Mouse (Mus musculus): ENCODE results near the gene Dll4.
A peak's percentile ranks its signal among the peaks of the same experiment; 100 is the strongest.

The Dll4 gene

GRCm38 (mm10) chr2:119312380-119312958 is 13.1 kb upstream of the Dll4 start:
- DNase-seq, result no peak

DNA sequence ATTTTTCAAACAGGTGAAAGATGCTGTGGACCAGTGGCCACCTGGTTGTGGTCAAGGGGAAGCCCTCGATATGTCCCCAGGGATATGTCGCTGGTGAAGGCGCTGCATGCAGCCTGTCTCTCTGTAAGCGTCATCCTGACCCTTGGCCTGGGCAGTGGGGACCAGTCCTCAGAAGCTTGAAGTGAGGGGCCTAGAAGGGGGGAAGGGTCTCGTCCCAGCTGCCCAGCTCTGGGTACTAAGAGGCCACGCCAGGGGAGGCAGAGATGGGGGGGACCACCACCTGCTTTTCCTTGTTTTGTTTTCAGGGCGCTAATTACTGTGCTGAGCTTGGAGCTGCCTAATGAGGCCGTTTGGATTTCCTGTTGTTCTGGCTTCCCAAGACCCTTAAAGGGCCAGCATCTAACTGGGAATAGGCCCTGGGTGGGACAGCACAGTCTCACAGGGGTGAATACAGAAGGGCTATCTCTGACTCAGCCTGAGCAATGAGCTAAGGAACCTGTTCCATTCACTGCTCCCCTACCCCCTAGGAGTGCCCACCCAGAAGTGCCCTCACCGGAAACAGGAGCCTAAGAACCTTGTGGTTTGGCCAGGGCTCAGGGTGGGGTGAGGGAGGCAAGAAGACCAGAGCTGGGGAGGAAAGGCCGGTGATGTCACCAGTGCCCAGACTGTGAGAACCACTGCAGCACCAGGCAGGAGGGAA is 11.7 kb upstream of the Dll4 start:
- DNase-seq, result peak; percentile 33

- peak; percentile 35 for DNase-seq
These were observed 10.8 kb upstream of the Dll4 start for GRCm38 (mm10) chr2:119314742-119315310.

GRCm38 (mm10) chr2:119318043-119318710 is 7.4 kb upstream of the Dll4 start:
- DNase-seq, result peak; percentile 40

DNA sequence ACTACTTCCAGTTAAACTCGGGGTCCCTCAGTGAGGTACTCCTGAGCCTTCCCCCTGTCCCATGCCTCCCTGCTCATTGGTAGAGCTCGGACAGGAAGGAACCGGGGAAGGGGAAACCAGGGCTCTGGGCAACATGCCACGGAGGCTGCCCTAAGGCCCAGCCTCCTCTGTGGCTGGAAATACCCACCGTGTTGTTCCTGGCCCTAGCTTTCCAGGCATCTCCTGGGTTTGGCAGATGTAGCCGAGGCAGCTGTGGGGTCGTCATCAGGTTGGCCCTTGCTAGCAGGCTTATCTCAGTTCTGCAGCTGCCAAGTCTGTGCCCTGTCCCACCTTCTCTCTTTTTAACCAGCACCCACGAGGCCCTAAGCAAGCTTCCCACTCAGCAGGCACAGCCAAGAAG is 5.0 kb upstream of the Dll4 start:
- peak; percentile 71 for DNase-seq

DNA sequence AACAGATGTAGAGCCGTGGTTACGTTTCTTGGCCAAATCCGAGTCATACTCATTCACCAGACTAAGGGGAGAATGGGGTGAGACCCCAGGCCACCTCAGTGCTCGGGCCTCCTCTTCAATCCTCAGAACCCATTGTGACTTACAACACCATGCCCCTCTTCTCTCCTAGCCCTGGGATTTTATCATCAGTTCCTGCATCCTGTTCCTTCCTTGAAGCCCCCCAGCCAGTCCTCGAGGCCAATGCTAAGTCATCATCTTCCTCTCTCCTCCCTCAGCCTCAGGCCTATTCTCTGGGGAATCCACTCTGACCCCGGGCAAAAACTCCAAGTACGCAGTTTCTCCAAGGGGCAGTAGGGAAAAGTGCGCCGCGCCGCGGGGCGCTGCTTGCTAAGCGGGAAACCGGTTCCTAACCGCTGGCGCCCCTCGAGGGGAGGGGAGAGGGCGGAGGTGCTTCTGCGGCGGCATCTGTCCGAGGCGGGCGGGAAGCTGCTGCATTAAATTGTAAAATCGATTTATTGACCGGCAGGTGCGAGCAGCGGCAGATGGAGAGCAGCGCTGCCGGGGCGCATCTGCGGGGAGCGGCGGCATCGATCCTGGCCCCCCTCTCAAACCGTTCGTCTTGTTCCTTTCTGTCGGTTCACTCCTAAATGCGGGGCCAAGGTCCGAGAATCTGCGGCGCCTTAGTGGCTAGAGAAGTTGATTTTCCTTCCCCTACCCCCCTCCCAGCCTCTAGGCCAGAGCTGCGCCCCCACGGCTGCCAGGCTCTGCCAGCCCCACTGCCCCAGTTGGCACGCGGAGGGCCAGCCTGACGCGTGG is 3.6 kb upstream of the Dll4 start:
- DNase-seq, result peak; percentile 53

DNA sequence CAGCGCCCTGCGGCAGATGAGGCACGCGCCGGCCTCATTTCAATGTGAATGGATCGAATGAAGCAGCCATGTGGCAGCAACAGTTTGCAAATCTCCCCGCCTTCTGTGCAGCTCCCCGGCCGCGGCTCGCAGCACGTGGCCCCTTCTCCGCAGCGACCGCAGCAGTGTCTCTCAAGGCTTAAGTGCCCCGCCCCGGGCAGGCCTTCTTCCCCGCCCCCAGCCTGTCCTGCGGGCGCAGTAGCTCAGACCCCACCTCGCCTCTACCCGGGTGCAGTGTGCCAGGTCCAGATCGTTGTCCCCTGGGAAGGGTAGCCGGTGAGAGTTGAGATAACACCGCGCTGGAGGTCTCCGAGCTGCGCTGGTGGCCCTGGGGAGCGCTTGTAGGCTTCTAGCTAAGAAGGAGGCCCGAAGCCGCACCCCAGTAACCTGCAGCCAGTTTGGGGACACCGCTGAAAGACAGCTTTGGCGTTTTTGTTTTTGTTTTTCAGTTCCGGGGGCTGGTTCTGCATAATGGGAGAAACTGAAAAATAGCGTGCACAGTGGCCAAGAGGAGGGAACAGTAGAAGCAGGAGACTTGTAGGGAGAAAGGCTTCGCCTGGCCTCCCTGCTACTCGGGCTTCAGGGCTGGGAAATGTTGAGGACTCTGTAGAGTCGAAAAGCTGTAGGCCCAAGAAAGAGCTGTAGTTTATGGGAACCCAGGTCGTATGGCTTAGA is 2.8 kb upstream of the Dll4 start:
- peak; percentile 61 for DNase-seq

DNA sequence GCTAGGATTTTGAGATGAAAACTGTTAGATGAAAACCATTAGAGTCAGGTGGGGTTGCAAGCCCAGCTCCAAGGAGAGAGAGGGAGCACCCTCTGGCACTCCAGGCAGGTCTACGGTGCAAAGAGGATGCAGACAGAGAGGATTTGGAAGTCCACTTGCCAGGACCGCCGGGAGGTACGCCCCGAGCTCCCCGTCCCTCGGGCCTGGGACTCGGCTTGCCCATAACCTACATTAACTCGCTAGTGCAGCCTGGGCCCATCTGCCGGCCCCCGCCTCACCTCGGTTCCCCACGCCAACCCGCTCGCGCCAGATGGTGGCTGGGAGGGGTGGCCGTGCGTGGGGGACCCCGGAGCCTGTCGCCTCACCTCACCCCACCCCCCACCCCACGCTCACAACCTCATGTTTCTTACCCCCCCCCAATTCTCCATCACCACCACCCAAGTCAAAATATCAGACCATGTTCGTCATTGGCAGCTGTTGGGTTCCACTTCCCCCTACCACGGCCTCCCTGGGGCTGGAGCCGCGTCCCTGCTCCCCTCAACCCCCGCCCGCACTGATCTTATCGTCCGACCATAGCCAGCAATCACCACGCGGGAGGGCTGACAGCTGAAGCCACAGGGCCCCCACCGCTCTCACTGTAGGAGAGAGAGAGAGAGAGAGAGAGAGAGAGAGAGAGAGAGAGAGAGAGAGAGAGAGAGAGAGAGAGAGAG is 1.6 kb upstream of the Dll4 start:
- DNase-seq, result no peak

GRCm38 (mm10) chr2:119324576-119325318 is 837 bp upstream of the Dll4 start:
- peak; percentile 70 for DNase-seq

DNA sequence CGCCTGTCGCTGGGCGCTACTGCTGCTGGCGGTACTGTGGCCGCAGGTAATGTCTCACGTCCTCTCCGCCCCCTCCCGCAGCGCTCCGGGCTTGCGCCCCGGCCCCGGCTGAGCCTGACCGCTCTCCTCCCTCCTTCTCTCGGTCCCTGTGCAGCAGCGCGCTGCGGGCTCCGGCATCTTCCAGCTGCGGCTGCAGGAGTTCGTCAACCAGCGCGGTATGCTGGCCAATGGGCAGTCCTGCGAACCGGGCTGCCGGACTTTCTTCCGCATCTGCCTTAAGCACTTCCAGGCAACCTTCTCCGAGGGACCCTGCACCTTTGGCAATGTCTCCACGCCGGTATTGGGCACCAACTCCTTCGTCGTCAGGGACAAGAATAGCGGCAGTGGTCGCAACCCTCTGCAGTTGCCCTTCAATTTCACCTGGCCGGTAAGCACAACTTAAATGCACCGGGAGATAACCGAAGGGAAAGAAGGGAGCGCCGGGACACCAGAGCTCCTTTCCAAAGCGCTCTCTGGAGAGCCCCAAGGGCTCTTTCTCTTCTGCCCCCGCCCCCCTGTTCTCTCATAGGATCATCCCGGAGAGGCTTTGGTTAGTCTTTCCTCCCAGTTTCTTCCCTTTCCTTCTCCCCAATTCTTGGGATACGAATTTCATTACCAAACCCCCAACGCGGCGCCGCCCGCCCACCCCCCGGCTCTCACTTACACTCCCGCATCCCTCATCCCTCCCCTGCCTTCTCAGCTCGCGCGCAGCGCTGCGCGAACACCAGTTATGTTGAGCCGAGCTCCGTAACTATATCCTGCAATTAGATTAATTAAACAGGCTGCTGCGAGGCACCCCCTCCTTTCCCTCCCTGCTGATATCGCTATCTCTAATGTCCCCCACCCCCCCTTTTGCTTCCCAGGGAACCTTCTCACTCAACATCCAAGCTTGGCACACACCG is 847 bp downstream of the Dll4 start:
- DNase-seq, result peak; percentile 54

DNA sequence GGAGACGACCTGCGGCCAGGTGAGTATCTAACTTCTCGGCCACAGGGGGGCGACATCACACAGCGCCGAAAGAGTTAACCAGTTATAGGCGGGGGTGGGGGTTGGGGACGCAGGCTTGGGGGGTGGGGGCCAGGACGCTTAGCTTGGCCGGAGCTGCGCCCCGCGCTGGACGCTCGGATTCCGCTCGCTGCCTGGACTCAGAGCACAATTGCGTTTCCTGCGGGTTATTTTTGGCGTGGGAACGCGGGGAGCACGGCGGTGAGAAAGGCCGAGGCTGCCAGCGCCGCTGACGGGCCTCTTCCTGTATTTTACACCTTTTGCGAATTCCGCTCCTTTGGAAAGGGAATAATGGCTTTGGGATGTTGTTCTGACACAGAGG is 1.5 kb downstream of the Dll4 start:
- DNase-seq, result peak; percentile 87

GRCm38 (mm10) chr2:119327942-119328526 is 2.5 kb downstream of the Dll4 start:
- DNase-seq, result no peak

GRCm38 (mm10) chr2:119328546-119328945 is 3.0 kb downstream of the Dll4 start:
- DNase-seq, result no peak

- no peak for DNase-seq
These were observed 3.7 kb downstream of the Dll4 start for GRCm38 (mm10) chr2:119329123-119329817.

DNA sequence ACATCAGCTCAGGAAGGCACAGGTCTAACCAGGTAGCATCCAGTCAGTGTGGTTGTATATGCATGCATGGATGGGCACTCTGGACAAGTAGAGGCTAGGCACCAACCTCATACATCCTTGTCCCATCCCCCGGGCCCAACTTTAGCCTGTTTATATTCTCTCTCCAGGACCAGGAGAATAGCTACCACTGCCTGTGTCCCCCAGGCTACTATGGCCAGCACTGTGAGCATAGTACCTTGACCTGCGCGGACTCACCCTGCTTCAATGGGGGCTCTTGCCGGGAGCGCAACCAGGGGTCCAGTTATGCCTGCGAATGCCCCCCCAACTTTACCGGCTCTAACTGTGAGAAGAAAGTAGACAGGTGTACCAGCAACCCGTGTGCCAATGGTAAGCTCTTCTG is 5.2 kb downstream of the Dll4 start:
- no peak for DNase-seq

- no peak for DNase-seq
These were observed 6.6 kb downstream of the Dll4 start for GRCm38 (mm10) chr2:119332177-119332661.

DNA sequence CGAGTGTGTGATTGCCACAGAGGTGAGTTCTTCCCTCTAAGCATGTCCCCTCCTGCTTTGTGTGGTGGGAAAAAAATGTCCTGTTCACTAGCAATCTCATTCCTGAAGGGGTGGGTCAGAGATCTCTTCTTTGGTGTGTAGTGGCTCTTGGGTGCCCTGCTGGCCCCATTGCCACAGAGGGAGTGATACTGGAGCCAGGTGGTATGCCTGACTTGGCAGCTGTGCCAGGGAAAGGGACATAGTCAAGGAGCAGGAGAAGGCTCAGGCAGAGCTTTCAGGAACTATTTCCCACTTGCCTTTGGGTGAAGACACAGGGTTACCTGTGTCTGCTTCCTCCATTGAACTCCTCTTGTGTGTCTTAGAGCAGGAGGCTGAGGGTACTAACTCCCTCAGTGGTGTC is 8.6 kb downstream of the Dll4 start:
- DNase-seq, result no peak

GRCm38 (mm10) chr2:119334964-119335525 is 9.5 kb downstream of the Dll4 start:
- no peak for DNase-seq
